Mouse (Mus musculus): ENCODE data around the gene BC005624. TPM values are rescaled to one million over a fixed set of nuclear protein-coding genes. Genes with fewer than 3 reads are reported as not detected.

BC005624 gene
- total RNA-seq (2021) = 10 to 100 TPM; 37.3 to 42.8 TPM
- long read RNA-seq, experiment 1, transcript BC005624-201 (9 exons, 1,984 nt) = major isoform, 50 of 63 reads
- long read RNA-seq, experiment 1, partial matches to known transcripts = 4 of 63 reads
- long read RNA-seq, experiment 1, other reads (novel, unspliced or antisense) = 9 of 63 reads
- long read RNA-seq, experiment 2, transcript BC005624-201 (9 exons, 1,984 nt) = major isoform, 55 of 59 reads
- long read RNA-seq, experiment 2, partial matches to known transcripts = 1 of 59 reads
- long read RNA-seq, experiment 2, other reads (novel, unspliced or antisense) = 3 of 59 reads

DNA sequence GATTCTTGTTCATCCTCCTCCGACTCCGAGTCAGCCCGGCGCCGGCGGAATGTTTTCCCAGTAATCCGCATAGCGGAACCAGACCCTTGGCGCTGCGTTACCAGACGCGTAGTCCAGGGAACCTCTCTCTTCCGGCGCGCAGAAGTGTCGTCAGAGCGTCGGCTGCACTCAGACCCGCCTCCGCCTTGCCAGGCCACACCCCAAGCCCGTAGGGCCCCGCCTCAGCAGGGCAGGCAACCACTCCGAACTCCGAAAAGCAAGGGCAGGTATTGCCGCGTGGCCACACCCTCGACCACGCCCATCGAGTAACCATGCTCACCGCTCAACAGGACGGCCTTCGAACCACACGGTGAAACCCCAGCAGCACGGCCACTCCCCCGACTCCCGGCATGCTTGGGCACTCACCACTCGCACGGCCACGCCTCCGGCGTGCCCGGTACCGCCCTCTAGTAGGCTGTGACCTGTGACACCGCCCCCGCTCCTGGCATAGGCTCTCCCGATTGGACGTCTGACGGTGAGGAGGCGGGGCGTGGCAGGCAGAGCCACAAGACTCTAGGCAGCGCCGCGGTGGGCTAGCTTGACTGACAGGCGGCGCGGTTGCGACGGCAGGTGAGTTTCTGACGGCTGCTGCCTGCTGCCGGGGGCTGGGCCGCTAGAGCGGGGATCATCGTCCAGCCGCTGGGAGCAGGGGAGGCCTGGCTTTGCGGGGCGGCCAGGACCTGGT, at the start of gene BC005624, which contains the start of gene Usp20:
TSS of gene BC005624 (minus strand) at position 412 of the 724 bp plus-strand sequence.
TSS of gene Usp20 (plus strand) at position 490 of the 724 bp plus-strand sequence.
- DNase-seq (ENCODE audit: low spot score in 2 of 2) = peak; percentile 91 to 98

DNA sequence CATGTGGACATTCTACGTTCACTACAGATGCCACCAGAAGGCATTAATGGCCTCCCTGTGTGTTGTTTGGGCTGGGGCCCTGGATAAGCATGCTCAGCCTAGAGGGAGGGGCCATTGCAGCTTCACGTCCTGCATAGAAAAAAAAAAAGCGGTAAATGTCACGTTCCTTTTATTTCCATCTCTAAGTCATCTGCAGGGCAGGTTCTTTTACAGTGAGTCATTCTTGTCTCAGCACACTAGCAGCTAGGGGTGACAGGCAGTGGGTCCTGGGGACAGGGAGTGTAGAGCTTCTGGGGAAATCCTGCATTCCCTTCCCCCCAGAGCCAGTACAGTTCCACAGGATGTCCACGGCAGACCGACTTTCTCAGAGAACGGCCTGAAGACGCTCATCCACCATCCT, 44.6 kb upstream of the BC005624 start:
- DNase-seq (ENCODE audit: low spot score in 2 of 2) = no peak

DNA sequence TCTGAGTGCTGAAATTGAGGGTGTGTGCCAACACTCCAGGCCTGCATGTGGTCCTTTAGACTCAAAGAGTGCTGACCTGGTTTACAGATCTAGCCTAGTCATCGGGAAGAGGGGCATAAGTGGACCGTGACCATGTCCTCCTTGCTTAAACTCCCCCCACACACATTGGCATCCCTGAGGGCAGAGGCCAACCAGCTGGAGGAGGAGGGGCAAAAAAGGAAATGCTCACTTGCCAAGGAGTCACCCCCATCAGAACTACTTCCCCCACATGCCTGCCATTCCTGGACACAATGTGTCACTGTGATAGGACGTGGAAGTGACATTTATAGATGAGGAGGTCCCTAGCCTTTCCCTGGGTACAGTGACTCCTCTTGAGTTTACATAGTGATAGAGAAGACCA, 43.5 kb upstream of the BC005624 start:
- no peak for DNase-seq (ENCODE audit: low spot score in 2 of 2)

DNA sequence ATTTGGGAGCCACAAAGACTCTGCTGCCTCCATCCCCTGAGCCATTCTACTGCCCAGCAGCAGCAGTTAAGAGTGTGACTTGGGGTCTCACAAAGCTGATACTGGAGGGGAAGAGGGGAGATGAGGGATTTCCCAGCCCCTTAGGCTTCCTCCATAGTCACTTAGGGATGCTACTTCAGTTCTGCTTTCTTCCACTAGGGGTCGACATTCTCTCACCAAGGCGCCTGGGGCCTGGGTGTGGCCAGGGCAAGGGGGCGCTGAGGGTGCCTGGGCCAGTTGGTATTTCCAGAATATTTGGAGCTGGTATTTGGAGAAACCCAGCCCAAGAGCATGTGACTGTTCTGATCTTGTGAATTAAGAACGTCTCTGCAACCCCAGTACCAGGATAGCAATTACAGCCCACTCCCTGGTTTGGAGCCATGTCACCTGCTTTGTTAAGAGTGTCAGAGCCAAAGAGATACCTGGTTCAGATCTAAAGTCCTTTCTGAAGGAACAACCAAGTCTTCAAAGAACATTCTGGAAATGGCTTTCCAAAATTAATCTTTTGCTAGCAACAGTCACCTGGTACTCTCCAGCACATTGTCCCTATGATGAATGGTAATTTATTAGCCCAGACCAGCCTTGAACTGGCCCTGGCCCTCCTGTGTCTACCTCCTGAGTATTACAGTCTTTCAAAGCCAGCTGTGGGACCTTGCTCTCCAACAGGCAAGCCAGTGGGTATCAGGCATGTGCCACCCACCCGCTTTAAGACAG, 42.8 kb upstream of the BC005624 start:
- peak in 1 of 2 experiments; percentile 24 for DNase-seq (ENCODE audit: low spot score in 2 of 2)

- no peak for DNase-seq (ENCODE audit: low spot score in 2 of 2)
Observed at GRCm38 (mm10) chr2:31023940-31024339, 41.9 kb upstream of the BC005624 start.

DNA sequence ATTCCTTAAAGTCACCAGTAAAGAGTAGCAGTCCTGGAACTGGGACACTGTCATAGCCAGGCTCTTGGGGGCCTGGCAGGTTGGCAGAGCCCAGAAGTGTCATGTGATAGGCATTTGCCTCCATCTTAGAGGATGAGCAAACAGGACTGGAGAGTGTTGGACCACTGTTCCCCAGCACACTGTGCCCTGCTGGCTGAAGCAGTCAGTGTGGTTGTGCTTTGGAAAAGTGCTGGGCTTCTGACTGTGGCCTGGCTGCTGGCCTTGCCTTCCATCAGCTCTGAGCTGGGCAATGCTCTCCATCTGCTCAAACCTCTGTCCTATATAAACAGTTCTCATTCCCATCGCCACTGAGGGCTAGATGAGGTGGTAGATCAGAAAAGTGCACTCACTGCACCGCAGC, 38.2 kb upstream of the BC005624 start:
- no peak for DNase-seq (ENCODE audit: low spot score in 2 of 2)

- no peak for DNase-seq (ENCODE audit: low spot score in 2 of 2)
Observed at GRCm38 (mm10) chr2:31019011-31019410, 37.0 kb upstream of the BC005624 start.

DNA sequence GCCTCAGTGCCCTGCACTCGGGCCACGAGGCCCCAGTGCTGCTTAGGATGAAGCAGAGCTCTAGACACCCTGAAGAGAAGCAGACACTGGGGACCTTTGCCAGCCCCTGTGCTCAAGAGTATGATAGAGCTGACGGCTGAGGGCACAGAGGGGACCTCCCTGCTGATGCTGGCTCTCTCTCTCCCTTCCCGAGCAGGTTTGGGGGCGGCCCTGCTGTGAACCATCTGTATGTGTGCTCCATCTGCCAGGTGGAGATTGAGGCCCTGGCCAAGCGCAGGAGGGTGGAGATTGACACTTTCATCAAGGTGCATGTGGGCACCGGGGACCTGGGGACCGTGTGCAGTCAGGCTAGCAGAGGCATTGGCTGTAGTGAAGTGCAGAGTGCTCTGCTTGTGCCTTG, 36.5 kb upstream of the BC005624 start:
- no peak for DNase-seq (ENCODE audit: low spot score in 2 of 2)

DNA sequence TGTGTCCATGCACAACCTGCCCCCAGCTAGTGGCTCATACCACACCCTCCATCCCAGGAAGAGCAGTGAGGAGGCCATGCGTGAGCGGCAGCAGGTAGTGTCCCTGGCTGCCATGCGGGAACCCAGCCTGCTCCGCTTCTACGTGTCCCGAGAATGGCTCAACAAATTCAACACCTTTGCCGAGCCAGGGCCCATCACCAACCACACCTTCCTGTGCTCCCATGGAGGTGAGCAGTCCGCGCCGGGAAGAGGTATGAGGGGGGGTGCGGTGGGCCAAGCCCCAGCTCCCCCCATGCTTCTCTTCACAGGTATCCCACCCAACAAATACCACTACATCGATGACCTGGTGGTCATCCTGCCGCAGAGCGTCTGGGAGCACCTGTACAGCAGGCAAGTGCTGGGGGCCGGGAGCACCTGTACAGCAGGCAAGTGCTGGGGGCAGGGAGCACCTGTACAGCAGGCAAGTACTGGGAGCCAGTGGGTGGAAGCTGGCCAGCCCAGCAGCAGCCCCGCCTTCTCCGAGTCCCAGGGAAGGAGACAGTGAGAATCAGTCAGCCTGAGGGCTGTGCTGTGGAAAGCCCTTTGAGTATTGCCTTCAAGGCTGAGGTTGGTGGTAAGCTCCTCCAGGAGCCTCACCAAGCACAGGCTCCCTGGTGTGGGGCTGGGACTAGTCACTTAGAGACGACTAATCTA, 35.8 kb upstream of the BC005624 start:
- DNase-seq (ENCODE audit: low spot score in 2 of 2) = no peak

GRCm38 (mm10) chr2:31013371-31014120, 31.5 kb upstream of the BC005624 start:
- no peak for DNase-seq (ENCODE audit: low spot score in 2 of 2)

DNA sequence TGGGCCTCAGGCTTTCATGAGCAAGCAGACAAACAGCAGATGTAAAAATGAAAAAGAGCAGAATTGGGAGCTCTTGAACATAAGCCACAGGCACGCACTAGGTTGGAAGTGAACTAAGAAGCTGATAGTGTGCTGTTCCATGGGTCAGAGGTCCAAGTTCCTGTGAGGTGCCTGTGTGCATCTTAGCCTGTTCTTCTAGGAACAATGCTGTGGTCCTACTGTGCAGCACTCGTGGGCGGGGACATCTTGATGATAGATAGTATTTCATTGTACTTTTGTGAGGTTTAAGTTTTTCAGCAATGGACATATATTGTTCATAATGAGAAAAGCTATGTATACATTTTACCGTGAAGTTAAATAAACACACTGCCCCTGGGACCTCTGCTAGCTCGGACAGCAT, 25.2 kb upstream of the BC005624 start:
- no peak for DNase-seq (ENCODE audit: low spot score in 2 of 2)

GRCm38 (mm10) chr2:31006434-31006833, 24.4 kb upstream of the BC005624 start:
- no peak for DNase-seq (ENCODE audit: low spot score in 2 of 2)

DNA sequence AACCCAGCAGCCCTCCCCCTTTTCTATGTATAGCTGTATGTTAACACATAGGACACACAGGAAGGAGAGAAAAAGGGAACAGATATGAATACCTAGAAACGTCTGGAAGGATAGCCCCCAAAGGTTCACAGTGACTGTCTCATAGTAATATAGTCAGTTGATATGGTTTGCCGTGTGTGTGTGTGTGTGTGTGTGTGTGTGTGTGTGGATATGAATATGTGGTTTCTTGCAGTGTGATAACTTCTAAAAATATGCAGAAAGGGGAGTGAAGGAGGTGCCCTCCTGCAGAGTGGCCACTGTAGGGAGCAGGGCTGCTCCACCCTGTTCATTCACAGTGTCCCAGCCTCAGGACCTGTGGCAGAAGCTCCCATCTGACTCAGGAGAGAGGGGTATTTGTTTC, 23.5 kb upstream of the BC005624 start:
- DNase-seq (ENCODE audit: low spot score in 2 of 2) = no peak

GRCm38 (mm10) chr2:31002857-31003256, 20.9 kb upstream of the BC005624 start:
- no peak for DNase-seq (ENCODE audit: low spot score in 2 of 2)

- no peak for DNase-seq (ENCODE audit: low spot score in 2 of 2)
Observed at GRCm38 (mm10) chr2:30998443-30999260, 16.7 kb upstream of the BC005624 start.

DNA sequence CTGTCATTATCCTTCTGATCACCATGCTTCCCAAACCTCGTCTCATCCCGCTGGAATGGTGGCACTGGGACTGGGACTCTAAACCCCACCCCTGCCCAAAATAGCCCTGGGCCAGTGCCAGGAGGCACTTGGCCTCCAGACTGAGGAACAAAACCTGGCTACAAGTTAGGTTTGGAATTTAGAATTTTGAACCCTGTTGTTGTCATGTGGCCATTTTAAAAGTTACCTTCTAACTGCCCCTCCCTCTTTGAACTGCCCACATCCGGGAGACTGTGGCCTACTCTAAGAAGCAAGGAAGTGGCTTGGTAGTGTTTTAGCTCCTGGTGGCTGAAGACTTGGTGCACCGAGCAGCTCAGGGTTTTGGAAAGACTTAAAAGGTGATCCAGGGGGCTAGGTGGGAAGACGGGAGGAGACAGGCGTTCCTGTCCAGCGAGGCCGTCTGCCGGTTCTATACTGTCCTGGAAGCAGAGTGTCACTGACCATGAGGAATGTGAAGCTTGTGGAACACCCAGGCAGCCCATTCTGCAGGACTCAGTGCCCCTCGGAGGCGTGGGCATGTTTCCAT, 13.5 kb upstream of the BC005624 start:
- no peak for DNase-seq (ENCODE audit: low spot score in 2 of 2)

GRCm38 (mm10) chr2:30994853-30995252, 12.9 kb upstream of the BC005624 start:
- DNase-seq (ENCODE audit: low spot score in 2 of 2) = no peak

- DNase-seq (ENCODE audit: low spot score in 2 of 2) = no peak
Observed at GRCm38 (mm10) chr2:30990221-30990620, 8.2 kb upstream of the BC005624 start.
